Mouse (Mus musculus) neural tube, embryonic 15.5 days (tissue): Measurements from ENCODE around the gene Snrk. TPM values are rescaled to one million over a fixed set of nuclear protein-coding genes. Genes with fewer than 3 reads are reported as not detected.
"Not testable (repeated sequence)": the region's sequence is repeated elsewhere in the genome, so short reads cannot be mapped to it uniquely, and the experiment has no call there.

Experiments
- ATAC-seq: fragments of 200-750 bp; cut with Nextera tagmentation; 2 replicates; pipeline ENCODE4 v1.8.0; 2017; ENCODE audit warnings: mild to moderate bottlenecking, moderate TSS enrichment, moderate library complexity; ENCODE audit not compliant: low FRiP score
- H3K27ac ChIP-seq: fragments of 300-500 bp; sonication (generic); replicated peaks from 2 replicates; pipeline ENCODE4 v1.5.1; 2015; ENCODE audit warnings: mild to moderate bottlenecking, inconsistent platforms
- H3K27me3 ChIP-seq: fragments of 300-500 bp; sonication (generic); replicated peaks from 2 replicates; pipeline ENCODE4 v1.6.1; 2015; ENCODE audit warnings: inconsistent platforms
- H3K36me3 ChIP-seq: fragments of 300-500 bp; sonication (generic); 2 replicates; pipeline ENCODE4 v1.6.1; 2015; ENCODE audit warnings: inconsistent platforms
- H3K4me1 ChIP-seq: fragments of 300-500 bp; sonication (generic); 2 replicates; pipeline ENCODE4 v1.6.1; 2015; ENCODE audit warnings: inconsistent platforms
- H3K4me2 ChIP-seq: fragments of 300-500 bp; sonication (generic); 2 replicates; pipeline ENCODE4 v1.6.1; 2015; ENCODE audit warnings: inconsistent platforms, mild to moderate bottlenecking, moderate library complexity
- H3K4me3 ChIP-seq: fragments of 300-500 bp; sonication (generic); replicated peaks from 2 replicates; pipeline ENCODE4 v1.5.1; 2015; ENCODE audit warnings: mild to moderate bottlenecking, inconsistent platforms
- H3K9ac ChIP-seq: fragments of 300-500 bp; sonication (generic); replicated peaks from 2 replicates; pipeline ENCODE4 v1.6.1; 2015; ENCODE audit warnings: mild to moderate bottlenecking, inconsistent platforms
- H3K9me3 ChIP-seq: fragments of 300-500 bp; sonication (generic); replicated peaks from 2 replicates; pipeline ENCODE4 v1.6.1; 2016; ENCODE audit warnings: inconsistent platforms
- WGBS: fragments of 180-500 bp; shearing (Covaris S2); methylation state at CpG from one replicate; pipeline ENCODE4 v1.1.7; 2015; ENCODE audit warnings: mixed read lengths; 5-methylcytosine and 5-hydroxymethylcytosine counted together
- polyA plus RNA-seq: library from polyadenylated mRNA; unstranded; fragments of >200 nt; fragmentation: Nextera tagmentation; extraction: Ambion mirVana; gene quantifications from 2 replicates; pipeline ENCODE4 v1.2.1, GENCODE M21; 2015

The Snrk gene
- polyA plus RNA-seq, 1 experiment from 2014 or later, result 74.3 TPM

GRCm38 (mm10) chr9:122149997-122150826 is 33.1 kb downstream of the Snrk start:
- WGBS, result 94% methylated on average over 9 of the region's 9 CpGs
- Histone ChIP-seq H3K27me3 (no peaks in the 10 kb centered on the region), H3K36me3 (no peaks in the 10 kb centered on the region), H3K9me3 (no peaks in the 10 kb centered on the region), H3K4me2 (no peak overlapping the region), H3K27ac (no peak overlapping the region), H3K4me3 (no peak overlapping the region), H3K9ac (no peak overlapping the region), H3K4me1 (peaks cover 10% of the 10 kb centered on the region; the same call in 1 of the 2 replicates)
- no peak for ATAC-seq

GRCm38 (mm10) chr9:122152063-122152462 is 35.0 kb downstream of the Snrk start:
- Histone ChIP-seq H3K27ac (no peak overlapping the region), H3K27me3 (no peaks in the 10 kb centered on the region), H3K4me2 (no peak overlapping the region), H3K4me3 (no peak overlapping the region), H3K4me1 (no peaks in the 10 kb centered on the region), H3K36me3 (peaks cover 6% of the 10 kb centered on the region; the same call in 1 of the 2 replicates), H3K9ac (no peak overlapping the region), H3K9me3 (no peaks in the 10 kb centered on the region)
- 92% methylated on average over 4 of the region's 4 CpGs for WGBS
- ATAC-seq, result no peak

GRCm38 (mm10) chr9:122152501-122152900 is 35.4 kb downstream of the Snrk start:
- Histone ChIP-seq H3K4me2 (no peak overlapping the region), H3K9ac (no peak overlapping the region), H3K27me3 (no peaks in the 10 kb centered on the region), H3K36me3 (peaks cover 10% of the 10 kb centered on the region), H3K9me3 (no peaks in the 10 kb centered on the region), H3K27ac (no peak overlapping the region), H3K4me1 (no peaks in the 10 kb centered on the region), H3K4me3 (no peak overlapping the region)
- no peak for ATAC-seq
- WGBS, result 76% methylated on average over 1 of the region's 1 CpGs

GRCm38 (mm10) chr9:122153436-122153835 is 36.4 kb downstream of the Snrk start:
- no peaks in the 10 kb centered on the region for H3K27me3 ChIP-seq
- WGBS, result 95% methylated on average over 3 of the region's 3 CpGs

GRCm38 (mm10) chr9:122155193-122155592 is 38.1 kb downstream of the Snrk start:
- Histone ChIP-seq H3K9ac (no peak overlapping the region), H3K9me3 (no peaks in the 10 kb centered on the region), H3K4me1 (0 out of 2 replicates have a peak, but pooled peaks cover 2% of the 10 kb centered on the region), H3K36me3 (peaks cover 25% of the 10 kb centered on the region), H3K27me3 (no peaks in the 10 kb centered on the region), H3K4me2 (no peak overlapping the region), H3K4me3 (no peak overlapping the region), H3K27ac (no peak overlapping the region)
- WGBS, result 100% methylated on average over 1 of the region's 1 CpGs
- no peak for ATAC-seq

More at GRCm38 (mm10) chr9:122153436-122153835, 36.4 kb downstream of the Snrk start:
- H3K4me3 ChIP-seq, result no peak overlapping the region
- no peaks in the 10 kb centered on the region for H3K9me3 ChIP-seq
- no peak for ATAC-seq
- H3K4me1 ChIP-seq, result no peaks in the 10 kb centered on the region
- no peak overlapping the region for H3K4me2 ChIP-seq
- H3K27ac ChIP-seq, result no peak overlapping the region
- no peak overlapping the region for H3K9ac ChIP-seq
- peaks cover 19% of the 10 kb centered on the region for H3K36me3 ChIP-seq

- Histone ChIP-seq H3K9ac (no peak overlapping the region), H3K9me3 (no peaks in the 10 kb centered on the region), H3K4me1 (0 out of 2 replicates have a peak, but pooled peaks cover 2% of the 10 kb centered on the region), H3K4me3 (no peak overlapping the region), H3K4me2 (no peak overlapping the region), H3K27me3 (no peaks in the 10 kb centered on the region), H3K27ac (no peak overlapping the region), H3K36me3 (peaks cover 35% of the 10 kb centered on the region)
- WGBS, result 84% methylated on average over 5 of the region's 5 CpGs
- no peak for ATAC-seq
Measured at GRCm38 (mm10) chr9:122156389-122157078, 39.5 kb downstream of the Snrk start.

GRCm38 (mm10) chr9:122157079-122157441 is 40.0 kb downstream of the Snrk start:
- Histone ChIP-seq H3K9me3 (no peaks in the 10 kb centered on the region), H3K4me3 (no peak overlapping the region), H3K27ac (no peak overlapping the region), H3K4me1 (0 out of 2 replicates have a peak, but pooled peaks cover 2% of the 10 kb centered on the region), H3K27me3 (no peaks in the 10 kb centered on the region), H3K36me3 (peaks cover 35% of the 10 kb centered on the region), H3K9ac (no peak overlapping the region), H3K4me2 (no peak overlapping the region)
- no peak for ATAC-seq
- 90% methylated on average over 14 of the region's 14 CpGs for WGBS

GRCm38 (mm10) chr9:122164535-122164934 is 47.5 kb downstream of the Snrk start:
- Histone ChIP-seq H3K27me3 (no peaks in the 10 kb centered on the region), H3K4me2 (no peak overlapping the region), H3K36me3 (peaks cover 55% of the 10 kb centered on the region), H3K9ac (no peak overlapping the region), H3K4me1 (no peaks in the 10 kb centered on the region), H3K27ac (no peak overlapping the region), H3K4me3 (no peak overlapping the region), H3K9me3 (no peaks in the 10 kb centered on the region)
- 97% methylated on average over 4 of the region's 4 CpGs for WGBS
- no peak for ATAC-seq

- 92% methylated on average over 5 of the region's 5 CpGs for WGBS
- H3K36me3 ChIP-seq, result peaks cover 51% of the 10 kb centered on the region
Measured at GRCm38 (mm10) chr9:122167719-122168118, 50.7 kb downstream of the Snrk start.

GRCm38 (mm10) chr9:122169901-122170300 is 52.8 kb downstream of the Snrk start:
- ATAC-seq, result no peak
- no peaks in the 10 kb centered on the region for H3K27me3 ChIP-seq
- no peak overlapping the region for H3K4me2 ChIP-seq
- H3K27ac ChIP-seq, result no peak overlapping the region
- peaks cover 34% of the 10 kb centered on the region for H3K36me3 ChIP-seq
- H3K4me1 ChIP-seq, result peaks cover 9% of the 10 kb centered on the region
- 92% methylated on average over 6 of the region's 6 CpGs for WGBS
- H3K9ac ChIP-seq, result no peak overlapping the region
- H3K9me3 ChIP-seq, result no peaks in the 10 kb centered on the region
- no peak overlapping the region for H3K4me3 ChIP-seq

More at GRCm38 (mm10) chr9:122167719-122168118, 50.7 kb downstream of the Snrk start:
- not testable (repeated sequence) for H3K9ac ChIP-seq, ATAC-seq, H3K27me3 ChIP-seq, H3K27ac ChIP-seq, H3K4me1 ChIP-seq, H3K4me3 ChIP-seq, H3K4me2 ChIP-seq, H3K9me3 ChIP-seq

GRCm38 (mm10) chr9:122172612-122173186 is 55.6 kb downstream of the Snrk start:
- no peaks in the 10 kb centered on the region for H3K9me3 ChIP-seq
- H3K27ac ChIP-seq, result no peak overlapping the region
- no peak overlapping the region for H3K4me3 ChIP-seq
- H3K9ac ChIP-seq, result no peak overlapping the region
- ATAC-seq, result no peak
- peaks cover 9% of the 10 kb centered on the region for H3K4me1 ChIP-seq
- H3K4me2 ChIP-seq, result no peak overlapping the region
- H3K27me3 ChIP-seq, result no peaks in the 10 kb centered on the region
- WGBS, result 89% methylated on average over 11 of the region's 11 CpGs
- H3K36me3 ChIP-seq, result peaks cover 22% of the 10 kb centered on the region; the same call in 1 of the 2 replicates
